Mouse (Mus musculus) CH12F3 (cell line): ENCODE data around the gene Rad17.

ENCODE experiments used
- in situ Hi-C: fragments of 300-500 bp; cut with MboI; formaldehyde crosslinking; loops from 2 replicates; pipeline ENCODE4 v1.14.3; 2020; ENCODE audit warnings: low sequenced_read_pairs

Rad17 gene

GRCm38 (mm10) chr13:100575950-100576349 is 74.9 kb downstream of the Rad17 start:
- in situ Hi-C loops = no loop called here

GRCm38 (mm10) chr13:100570713-100571112 is 80.1 kb downstream of the Rad17 start:
- in situ Hi-C loops = no loop called here

GRCm38 (mm10) chr13:100568359-100568758 is 82.5 kb downstream of the Rad17 start:
- in situ Hi-C loops = no loop called here
